Mouse (Mus musculus) central nervous system, embryonic 11.5 days (tissue): ENCODE results near the gene Parl. TPM values are rescaled to one million over a fixed set of nuclear protein-coding genes. Genes with fewer than 3 reads are reported as not detected.

ENCODE experiments used
- polyA plus RNA-seq: library from polyadenylated mRNA; depleted of rRNA; stranded (reverse); fragments of >200 nt; gene quantifications from 2 replicates; pipeline ENCODE4 v1.2.3, GENCODE M21; 2012; rRNA removed

Gene Parl
- polyA plus RNA-seq = 74.6 and 97.9 TPM in 2 replicates

DNA sequence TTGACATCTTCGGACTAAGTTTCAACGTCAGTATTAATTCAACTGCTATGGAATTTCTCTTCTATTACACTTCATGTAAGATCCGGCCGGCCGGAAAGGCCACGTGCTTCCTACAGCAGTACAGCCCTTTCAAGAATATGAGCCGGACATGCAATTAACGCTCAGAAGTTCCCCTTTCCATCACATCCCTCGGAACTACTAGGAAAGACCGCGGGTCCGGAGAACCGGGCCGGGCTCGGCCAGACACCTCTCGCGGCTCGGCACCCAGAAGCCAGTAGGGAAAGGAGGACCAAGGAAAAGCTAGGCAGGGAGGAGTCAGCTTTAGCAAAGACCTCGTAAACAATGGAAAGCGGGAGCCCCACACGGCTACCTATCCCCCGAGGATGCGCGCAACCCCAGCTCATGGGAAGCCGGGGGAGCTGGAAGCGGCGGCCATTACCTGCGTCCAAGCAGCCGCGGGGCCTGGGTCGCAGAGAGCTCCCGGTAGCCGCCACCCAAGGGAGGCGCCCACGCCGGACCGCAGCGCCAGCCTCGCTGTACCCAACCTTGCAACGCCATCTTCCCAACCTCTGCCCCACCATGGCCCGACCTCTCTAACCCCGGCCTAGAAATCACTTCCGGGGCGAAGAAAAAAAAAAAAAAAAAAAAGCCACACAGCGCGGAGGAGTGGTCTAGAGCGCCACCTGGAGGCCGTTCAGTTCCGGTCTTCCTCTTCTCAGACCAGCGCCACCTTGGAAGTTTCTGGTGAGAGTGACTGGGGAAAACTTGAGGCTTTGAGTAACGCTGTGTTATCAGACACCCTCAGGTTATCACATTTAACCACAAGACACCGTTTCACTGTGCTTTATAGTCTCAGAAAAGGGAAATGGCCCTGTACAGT lies at the start of gene Parl:
Gene Parl (minus strand): TSS at position 618 of the 880 bp plus-strand sequence.

GRCm38 (mm10) chr16:20325286-20325685 lies 23.1 kb upstream of the Parl start, which contains the start of gene Cyp2ab1:
TSS of gene Cyp2ab1 (minus strand) at chr16:20325404.

GRCm38 (mm10) chr16:20240468-20241414 lies 61.4 kb downstream of the Parl start, which contains the start of gene Map6d1:
TSS of gene Map6d1 (minus strand) at chr16:20241358.

Other genes starting within 250 kb of the Parl start
- 19.3 and 32.2 TPM in 2 replicates for gene Klhl24, start 204.8 kb downstream of the Parl start, polyA plus RNA-seq
- 72.8 and 77.9 TPM in 2 replicates for gene Yeats2, start 161.3 kb downstream of the Parl start, polyA plus RNA-seq
- gene Map6d1, start 61.0 kb downstream of the Parl start, polyA plus RNA-seq = 0.71 and 1.3 TPM in 2 replicates
- not detected in 2 replicates for gene Cyp2ab1, start 23.0 kb upstream of the Parl start, polyA plus RNA-seq
- gene Abcc5, start 124.0 kb upstream of the Parl start, polyA plus RNA-seq = 146 and 153 TPM in 2 replicates
- 63.5 and 74.4 TPM in 2 replicates for gene Eif2b5, start 196.4 kb upstream of the Parl start, polyA plus RNA-seq
- gene Dvl3, start 214.6 kb upstream of the Parl start, polyA plus RNA-seq = 72.1 and 88.5 TPM in 2 replicates
- gene Ap2m1, start 233.1 kb upstream of the Parl start, polyA plus RNA-seq = 439 and 679 TPM in 2 replicates
- 56.9 and 58.1 TPM in 2 replicates for gene Abcf3, start 246.2 kb upstream of the Parl start, polyA plus RNA-seq